Mouse (Mus musculus) inflammation-experienced regulatory T-cells, adult 6 months (primary cell): ENCODE data around the gene Mrpl51. TPM values are rescaled to one million over a fixed set of nuclear protein-coding genes. Genes with fewer than 3 reads are reported as not detected.

Experiments
- ATAC-seq: one replicate; pipeline ENCODE4 v1.8.0; 2017
- polyA plus RNA-seq, 3 experiments: library from polyadenylated mRNA; unstranded; fragments of 100-300 nt; shearing (Covaris generic); gene quantifications; one replicate each; pipeline ENCODE4 v1.2.1; 2017

Mrpl51 gene
- polyA plus RNA-seq, 3 experiments from 2014 or later, result 65.3 to 102 (median 74.3) TPM

- ATAC-seq, result no peak
Measured at GRCm38 (mm10) chr6:125236341-125236740, 44.7 kb downstream of the Mrpl51 start.

GRCm38 (mm10) chr6:125236782-125237181, 45.2 kb downstream of the Mrpl51 start, which contains the start of gene Cd27:
TSS of gene Cd27 (minus strand) at chr6:125237010.
- ATAC-seq, result peak; percentile 46

- ATAC-seq, result peak; percentile 34
Measured at GRCm38 (mm10) chr6:125237421-125237820, 45.8 kb downstream of the Mrpl51 start.

GRCm38 (mm10) chr6:125238396-125238795, 46.8 kb downstream of the Mrpl51 start:
- ATAC-seq, result peak; percentile 19

- no peak for ATAC-seq
Measured at GRCm38 (mm10) chr6:125239547-125239946, 47.9 kb downstream of the Mrpl51 start.

- ATAC-seq, result no peak
Measured at GRCm38 (mm10) chr6:125240617-125241016, 49.0 kb downstream of the Mrpl51 start.

GRCm38 (mm10) chr6:125241566-125241965, 50.0 kb downstream of the Mrpl51 start:
- ATAC-seq, result peak; percentile 73

GRCm38 (mm10) chr6:125244551-125244950, 53.0 kb downstream of the Mrpl51 start:
- no peak for ATAC-seq

Other genes starting within 250 kb of the Mrpl51 start
- gene Cops7a, start 226.3 kb upstream of the Mrpl51 start, polyA plus RNA-seq, result 10 to 100 TPM; 36.7 to 65.7 (median 62.6) TPM
- under 1 TPM in 2 of 3 experiments, not detected in 1; 0.46 to 0.48 TPM for gene Pianp, start 195.1 kb upstream of the Mrpl51 start, polyA plus RNA-seq
- gene Zfp384, start 182.7 kb upstream of the Mrpl51 start, polyA plus RNA-seq, result 1 to 10 TPM; 4.0 to 7.5 (median 4.0) TPM
- gene Ing4, start 152.0 kb upstream of the Mrpl51 start, polyA plus RNA-seq, result 10 to 100 TPM; 39.9 to 61.7 (median 46.2) TPM
- 10 to 100 TPM in 2 of 3 experiments, 1 to 10 TPM in 1; 5.6 to 23.2 (median 17.7) TPM for gene Acrbp, start 142.1 kb upstream of the Mrpl51 start, polyA plus RNA-seq
- gene Lpar5, start 123.9 kb upstream of the Mrpl51 start, polyA plus RNA-seq, result 10 to 100 TPM; 10.4 to 19.3 (median 12.1) TPM
- 10 to 100 TPM; 47.0 to 76.3 (median 61.6) TPM for gene Chd4, start 95.8 kb upstream of the Mrpl51 start, polyA plus RNA-seq
- gene Nop2, start 59.9 kb upstream of the Mrpl51 start, polyA plus RNA-seq, result 10 to 100 TPM; 32.7 to 50.7 (median 48.1) TPM
- 10 to 100 TPM in 1 of 3 experiments, 1 to 10 TPM in 2; 6.9 to 12.4 (median 9.8) TPM for gene Iffo1, start 46.6 kb upstream of the Mrpl51 start, polyA plus RNA-seq
- gene Gapdh, start 25.3 kb upstream of the Mrpl51 start, polyA plus RNA-seq, result 100 to 1,000 TPM; 217 to 463 (median 365) TPM
- 10 to 100 TPM; 25.4 to 88.8 (median 51.2) TPM for gene Ncapd2, start 100 bp upstream of the Mrpl51 start, polyA plus RNA-seq
- 10 to 100 TPM in 2 of 3 experiments, 1 to 10 TPM in 1; 9.8 to 20.8 (median 18.2) TPM for gene Vamp1, start 23.8 kb downstream of the Mrpl51 start, polyA plus RNA-seq
- 10 to 100 TPM; 79.6 to 89.3 (median 88.6) TPM for gene Tapbpl, start 40.1 kb downstream of the Mrpl51 start, polyA plus RNA-seq
- gene Cd27, start 45.2 kb downstream of the Mrpl51 start, polyA plus RNA-seq, result 100 to 1,000 TPM; 258 to 621 (median 560) TPM
- gene Tuba3a, start 94.2 kb downstream of the Mrpl51 start, polyA plus RNA-seq, result 1 to 10 TPM in 2 of 3 experiments, under 1 TPM in 1; 0.70 to 2.7 (median 2.6) TPM
- gene Ltbr, start 122.1 kb downstream of the Mrpl51 start, polyA plus RNA-seq, result under 1 TPM in 2 of 3 experiments, not detected in 1; 0.21 to 0.23 TPM
- gene Scnn1a, start 128.9 kb downstream of the Mrpl51 start, polyA plus RNA-seq, result not detected
- gene Tnfrsf1a, start 157.6 kb downstream of the Mrpl51 start, polyA plus RNA-seq, result 10 to 100 TPM; 23.3 to 28.5 (median 24.7) TPM
- not detected for gene Plekhg6, start 189.0 kb downstream of the Mrpl51 start, polyA plus RNA-seq